Mouse (Mus musculus): ENCODE measurements at regions not wholly inside any gene's neighbourhood (a gene's known extent, or its start where the extent isn't known, plus 50 kb on each side); places are given as distances from the start of the nearest gene placed in this dataset.

- H3K9ac ChIP-seq: no peak overlapping the region
These were observed 80.9 kb upstream of the Tac1 start for GRCm38 (mm10) chr6:7473730-7474129.

DNA sequence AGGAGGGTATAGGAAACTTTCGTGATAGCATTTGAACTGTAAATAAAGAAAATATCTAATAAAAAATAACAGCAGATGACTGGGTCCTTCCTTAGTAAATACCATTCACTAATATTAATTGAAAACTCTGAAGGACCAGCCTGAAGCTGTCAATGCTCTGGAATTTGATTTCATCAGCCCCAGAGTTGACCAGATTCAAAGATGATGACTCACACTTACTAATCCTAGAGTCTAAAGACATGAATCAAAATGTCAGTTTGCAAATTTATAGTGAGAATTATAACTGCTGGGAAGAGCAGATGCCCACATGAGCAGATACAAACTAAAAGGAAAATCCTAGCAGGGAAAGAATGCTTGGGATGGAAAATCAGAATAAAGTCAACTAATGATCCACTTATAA is 77.8 kb upstream of the Tac1 start:
- Histone ChIP-seq H3K27me3 (no peaks in the 10 kb centered on the region), H3K36me3 (no peaks in the 10 kb centered on the region), H3K9ac (no peak overlapping the region), H3K9me3 (replicated peaks) (no peaks in the 10 kb centered on the region), H3K27ac (no peak overlapping the region), H3K4me1 (replicated peaks) (no peaks in the 10 kb centered on the region), H3K4me3 (no peak overlapping the region), H3K4me2 (no peak overlapping the region)
- ATAC-seq (replicated peaks; ENCODE audit: insufficient number of reproducible peaks, insufficient read depth, low FRiP score, low read depth): no peak
- 67% methylated on average over 1 of the region's 1 CpGs for WGBS

More at GRCm38 (mm10) chr6:7473730-7474129, 80.9 kb upstream of the Tac1 start:
- Histone ChIP-seq H3K4me3 (no peak overlapping the region), H3K4me1 (replicated peaks) (no peaks in the 10 kb centered on the region), H3K9me3 (replicated peaks) (no peaks in the 10 kb centered on the region), H3K27me3 (no peaks in the 10 kb centered on the region), H3K36me3 (no peaks in the 10 kb centered on the region), H3K4me2 (no peak overlapping the region), H3K27ac (no peak overlapping the region)
- WGBS: 58% methylated on average over 3 of the region's 3 CpGs
- no peak for ATAC-seq (replicated peaks; ENCODE audit: insufficient number of reproducible peaks, insufficient read depth, low FRiP score, low read depth)

GRCm38 (mm10) chr6:7494299-7494698 is 60.4 kb upstream of the Tac1 start:
- ATAC-seq (replicated peaks; ENCODE audit: insufficient number of reproducible peaks, insufficient read depth, low FRiP score, low read depth): no peak
- Histone ChIP-seq H3K36me3 (no peaks in the 10 kb centered on the region), H3K4me3 (no peak overlapping the region), H3K9me3 (replicated peaks) (no peaks in the 10 kb centered on the region), H3K9ac (no peak overlapping the region), H3K4me1 (replicated peaks) (no peaks in the 10 kb centered on the region), H3K4me2 (no peak overlapping the region), H3K27ac (no peak overlapping the region), H3K27me3 (no peaks in the 10 kb centered on the region)
- WGBS: 58% methylated on average over 2 of the region's 2 CpGs

DNA sequence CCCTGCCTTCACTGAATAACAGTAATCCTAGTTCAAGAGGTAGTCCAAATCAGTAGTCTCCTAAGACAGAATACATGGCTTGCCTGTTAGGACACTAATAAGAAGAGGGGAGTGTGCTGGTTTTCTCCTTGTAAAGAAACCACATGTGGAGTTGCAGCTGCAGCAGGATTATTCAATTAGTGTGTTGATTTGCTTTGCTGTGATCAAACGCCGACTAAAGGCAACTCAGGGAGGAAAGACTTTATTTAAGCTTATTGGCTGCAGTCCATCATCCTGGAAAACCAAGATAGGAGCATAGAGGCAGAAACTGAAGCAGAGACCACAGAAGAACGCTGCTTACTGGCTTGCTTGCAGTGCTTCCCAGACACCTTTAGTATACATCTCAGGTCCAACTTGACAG is 57.9 kb upstream of the Tac1 start:
- H3K4me3 ChIP-seq: no peak overlapping the region
- no peaks in the 10 kb centered on the region for H3K36me3 ChIP-seq
- H3K27me3 ChIP-seq: no peaks in the 10 kb centered on the region
- WGBS: 36% methylated on average over 3 of the region's 3 CpGs
- ATAC-seq (replicated peaks; ENCODE audit: insufficient number of reproducible peaks, insufficient read depth, low FRiP score, low read depth): no peak
- no peaks in the 10 kb centered on the region for H3K9me3 ChIP-seq (replicated peaks)
- no peak overlapping the region for H3K9ac ChIP-seq
- H3K4me2 ChIP-seq: no peak overlapping the region
- H3K27ac ChIP-seq: no peak overlapping the region
- no peaks in the 10 kb centered on the region for H3K4me1 ChIP-seq (replicated peaks)
